Mouse (Mus musculus): ENCODE measurements at regions not wholly inside any gene's neighbourhood (a gene's known extent, or its start where the extent isn't known, plus 50 kb on each side); places are given as distances from the start of the nearest gene placed in this dataset.

- DNase-seq (ENCODE audit: low spot score in 2 of 2) = no peak
- intact Hi-C loops (cut with DNase I) = no loop called here
These were observed 101.9 kb upstream of the F13a1 start for GRCm38 (mm10) chr13:37151835-37152516.

- DNase-seq (ENCODE audit: low spot score in 2 of 2) = no peak
- intact Hi-C loops (cut with DNase I) = no loop called here
These were observed 99.9 kb upstream of the F13a1 start for GRCm38 (mm10) chr13:37149961-37150360.

GRCm38 (mm10) chr13:37149066-37149781 lies 99.2 kb upstream of the F13a1 start:
- no peak for DNase-seq (ENCODE audit: low spot score in 2 of 2)
- intact Hi-C loops (cut with DNase I) = no loop called here

- no peak for DNase-seq (ENCODE audit: low spot score in 2 of 2)
- intact Hi-C loops (cut with DNase I) = no loop called here
These were observed 98.6 kb upstream of the F13a1 start for GRCm38 (mm10) chr13:37148627-37149026.

GRCm38 (mm10) chr13:37147790-37148189 lies 97.7 kb upstream of the F13a1 start:
- DNase-seq (ENCODE audit: low spot score in 2 of 2) = peak; percentile 14 to 48
- intact Hi-C loops (cut with DNase I) = no loop called here

- no peak for DNase-seq (ENCODE audit: low spot score in 2 of 2)
- intact Hi-C loops (cut with DNase I) = no loop called here
These were observed 92.8 kb upstream of the F13a1 start for GRCm38 (mm10) chr13:37142812-37143211.

- intact Hi-C loops (cut with DNase I) = loop anchor here (1.0 to 10.0 kb wide), 6 partner anchors 62 to 400 kb away; partner anchors contain the start of gene Nrn1
- peak in 1 of 2 experiments; percentile 81 for DNase-seq (ENCODE audit: low spot score in 2 of 2)
These were observed 85.1 kb upstream of the F13a1 start for GRCm38 (mm10) chr13:37135115-37135514.

- intact Hi-C loops (cut with DNase I) = loop anchor here (1.0 to 10.0 kb wide), 6 partner anchors 25 to 400 kb away; partner anchors contain the start of gene Nrn1
- DNase-seq (ENCODE audit: low spot score in 2 of 2) = peak in 1 of 2 experiments; percentile 67
These were observed 84.5 kb upstream of the F13a1 start for GRCm38 (mm10) chr13:37134518-37134917.

- DNase-seq (ENCODE audit: low spot score in 2 of 2) = peak; percentile 54 to 80
- intact Hi-C loops (cut with DNase I) = loop anchor here (5.0 to 10.0 kb wide), 3 partner anchors 162 to 336 kb away; no protein-coding TSS in a partner anchor
These were observed 80.6 kb upstream of the F13a1 start for GRCm38 (mm10) chr13:37130637-37131036.

- intact Hi-C loops (cut with DNase I) = no loop called here
- no peak for DNase-seq (ENCODE audit: low spot score in 2 of 2)
These were observed 71.6 kb upstream of the F13a1 start for GRCm38 (mm10) chr13:37121602-37122001.

- DNase-seq (ENCODE audit: low spot score in 2 of 2) = no peak
- intact Hi-C loops (cut with DNase I) = no loop called here
These were observed 70.2 kb upstream of the F13a1 start for GRCm38 (mm10) chr13:37120219-37120618.

- DNase-seq (ENCODE audit: low spot score in 2 of 2) = no peak
- intact Hi-C loops (cut with DNase I) = no loop called here
These were observed 64.3 kb upstream of the F13a1 start for GRCm38 (mm10) chr13:37114324-37114723.

GRCm38 (mm10) chr13:37111747-37112146 lies 61.7 kb upstream of the F13a1 start:
- intact Hi-C loops (cut with DNase I) = no loop called here
- no peak for DNase-seq (ENCODE audit: low spot score in 2 of 2)

GRCm38 (mm10) chr13:37107721-37108120 lies 57.7 kb upstream of the F13a1 start:
- intact Hi-C loops (cut with DNase I) = no loop called here
- no peak for DNase-seq (ENCODE audit: low spot score in 2 of 2)

- intact Hi-C loops (cut with DNase I) = no loop called here
- DNase-seq (ENCODE audit: low spot score in 2 of 2) = no peak
These were observed 56.0 kb upstream of the F13a1 start for GRCm38 (mm10) chr13:37106009-37106408.

- intact Hi-C loops (cut with DNase I) = no loop called here
- no peak for DNase-seq (ENCODE audit: low spot score in 2 of 2)
These were observed 54.6 kb upstream of the F13a1 start for GRCm38 (mm10) chr13:37104410-37105294.

- intact Hi-C loops (cut with DNase I) = no loop called here
- DNase-seq (ENCODE audit: low spot score in 2 of 2) = peak; percentile 17 to 41
These were observed 53.8 kb upstream of the F13a1 start for GRCm38 (mm10) chr13:37103741-37104296.

GRCm38 (mm10) chr13:37101755-37102154 lies 51.7 kb upstream of the F13a1 start:
- intact Hi-C loops (cut with DNase I) = no loop called here
- no peak for DNase-seq (ENCODE audit: low spot score in 2 of 2)

Data from left cerebral cortex, postnatal 25 days (tissue).